Mouse (Mus musculus) liver, embryonic 14.5 days (tissue): ENCODE results near the gene Zfp740. TPM values are rescaled to one million over a fixed set of nuclear protein-coding genes. Genes with fewer than 3 reads are reported as not detected.

Experiments used
- ATAC-seq: fragments of 200-750 bp; cut with Nextera tagmentation; 2 replicates; pipeline ENCODE4 v1.8.0; 2017; ENCODE audit warnings: moderate number of reproducible peaks, mild to moderate bottlenecking, moderate library complexity; ENCODE audit not compliant: insufficient read depth
- DNase-seq, 3 experiments: peaks; one replicate each; pipeline ENCODE4 v3.0.0-alpha.2; 2012 to 2013; ENCODE audit warnings: low read depth in 3 of 3, low spot score in 3 of 3
- H3K27ac ChIP-seq: fragments of 300-500 bp; sonication (generic); 2 replicates; pipeline ENCODE4 v1.5.1; 2014; ENCODE audit warnings: moderate library complexity, mild to moderate bottlenecking, control low read depth, inconsistent platforms
- H3K27me3 ChIP-seq: fragments of 300-500 bp; sonication (generic); 2 replicates; pipeline ENCODE4 v1.6.1; 2014; ENCODE audit warnings: mild to moderate bottlenecking, low read length, moderate library complexity; ENCODE audit not compliant: control insufficient read depth, insufficient read depth
- H3K36me3 ChIP-seq: fragments of 300-500 bp; sonication (generic); replicated peaks from 2 replicates; pipeline ENCODE4 v1.6.1; 2014; ENCODE audit warnings: low read depth; ENCODE audit not compliant: control insufficient read depth, insufficient read depth
- H3K4me1 ChIP-seq, 2 experiments: fragments of 200-500 bp in 1 of 2; fragments of 300-500 bp in 1 of 2; sonication (generic) in 1 of 2; replicated peaks; 2 replicates each; pipeline ENCODE4 v1.6.1; 2012 to 2014; ENCODE audit warnings: antibody characterized with exemption in 1 of 2, inconsistent platforms in 1 of 2, low read length in 1 of 2; ENCODE audit not compliant: control insufficient read depth in 2 of 2, insufficient read depth in 2 of 2
- H3K4me2 ChIP-seq: fragments of 300-500 bp; sonication (generic); 2 replicates; pipeline ENCODE4 v1.6.1; 2014; ENCODE audit warnings: low read depth, mild to moderate bottlenecking, control low read depth, moderate library complexity
- H3K4me3 ChIP-seq, 2 experiments: fragments of 200-500 bp in 1 of 2; fragments of 300-500 bp in 1 of 2; sonication (generic) in 1 of 2; 2 replicates each; pipeline ENCODE4 v1.5.1; 2012 to 2014; ENCODE audit warnings: low read depth in 2 of 2, low read length in 2 of 2, mild to moderate bottlenecking in 2 of 2, control low read depth in 1 of 2, inconsistent platforms in 1 of 2, moderate library complexity in 1 of 2; ENCODE audit not compliant: insufficient read depth in 1 of 2
- H3K9ac ChIP-seq: fragments of 300-500 bp; sonication (generic); replicated peaks from 2 replicates; pipeline ENCODE4 v1.6.1; 2014; ENCODE audit warnings: mild to moderate bottlenecking, control low read depth, moderate library complexity
- H3K9me3 ChIP-seq: fragments of 300-500 bp; sonication (generic); 2 replicates; pipeline ENCODE4 v1.6.1; 2016; ENCODE audit warnings: low read length, mixed read lengths; ENCODE audit not compliant: control insufficient read depth
- CTCF ChIP-seq: IDR thresholded peaks from 2 replicates; pipeline ENCODE4 v1.5.1; 2016; ENCODE audit warnings: antibody characterized with exemption, low read depth, control low read depth
- EP300 ChIP-seq: IDR thresholded peaks from 2 replicates; pipeline ENCODE4 v1.6.1; 2016; ENCODE audit warnings: antibody characterized with exemption, low read depth
- WGBS: fragments of 180-500 bp; shearing (Covaris S2); extraction: QIAGEN DNeasy Blood & Tissue Kit; methylation state at CpG from one replicate; pipeline ENCODE4 v1.1.7; 2014; ENCODE audit not compliant: insufficient replicate concordance; 5-methylcytosine and 5-hydroxymethylcytosine counted together
- polyA plus RNA-seq, 2 experiments: library from polyadenylated mRNA; depleted of rRNA in 1 of 2; stranded (reverse) in 1 of 2; unstranded in 1 of 2; fragments of >200 nt; fragmentation: Nextera tagmentation in 1 of 2; extraction: Ambion mirVana in 1 of 2; gene quantifications; 2 replicates each; pipeline versions ENCODE4 v1.2.1 to v1.2.3; 2012 to 2014

Gene Zfp740
- polyA plus RNA-seq, 2 experiments: 12.0 to 14.9 TPM

- H3K9ac ChIP-seq: no peak overlapping the region
- WGBS: under 1% methylated on average over 35 of the region's 35 CpGs
- peak overlapping the region; percentile 62 for H3K4me2 ChIP-seq
- ATAC-seq (peak; percentile 53), DNase-seq (peak in 2 of 3 experiments; percentile 24 to 46)
- H3K4me3 ChIP-seq: peak overlapping the region; percentile 51 to 64
- H3K36me3 ChIP-seq: no peaks in the 10 kb centered on the region
- peaks cover 0 to 15% of the 10 kb centered on the region in 2 experiments; a peak in 2 of 4 replicates for H3K4me1 ChIP-seq
- H3K27me3 ChIP-seq: peaks cover 71% of the 10 kb centered on the region
- no peaks in the 10 kb centered on the region for H3K9me3 ChIP-seq
- TF ChIP-seq EP300 (no peak), CTCF (no peak)
- H3K27ac ChIP-seq: no peak overlapping the region
These were observed 43.8 kb downstream of the Zfp740 start for GRCm38 (mm10) chr15:102246866-102247251.

- ATAC-seq (peak; percentile 40), DNase-seq (no peak)
- H3K27ac ChIP-seq: no peak overlapping the region; the same call in 1 of the 2 replicates
- peaks cover 0 to 14% of the 10 kb centered on the region in 2 experiments; a peak in 2 of 4 replicates for H3K4me1 ChIP-seq
- no peak overlapping the region for H3K9ac ChIP-seq
- H3K4me2 ChIP-seq: peak overlapping the region; percentile 62
- no peaks in the 10 kb centered on the region for H3K36me3 ChIP-seq
- H3K4me3 ChIP-seq: peak overlapping the region; percentile 51 to 58
- WGBS: under 1% methylated on average over 63 of the region's 65 CpGs
- peaks cover 71% of the 10 kb centered on the region for H3K27me3 ChIP-seq
- no peaks in the 10 kb centered on the region for H3K9me3 ChIP-seq
- TF ChIP-seq CTCF: no peak
These were observed 44.4 kb downstream of the Zfp740 start for GRCm38 (mm10) chr15:102247252-102248130.

- ATAC-seq (no peak), DNase-seq (no peak)
- Histone ChIP-seq H3K27me3 (peaks cover 70% of the 10 kb centered on the region), H3K4me3 (peak overlapping the region; percentile 37 to 51), H3K9ac (no peak overlapping the region), H3K4me1 (peaks cover 0 to 11% of the 10 kb centered on the region in 2 experiments; a peak in 2 of 4 replicates), H3K4me2 (peak overlapping the region; percentile 62), H3K27ac (no peak overlapping the region), H3K36me3 (no peaks in the 10 kb centered on the region), H3K9me3 (no peaks in the 10 kb centered on the region)
- TF ChIP-seq EP300: no peak
- no peak for TF ChIP-seq CTCF
- 11% methylated on average over 8 of the region's 8 CpGs for WGBS
These were observed 45.2 kb downstream of the Zfp740 start for GRCm38 (mm10) chr15:102248131-102248811.

DNA sequence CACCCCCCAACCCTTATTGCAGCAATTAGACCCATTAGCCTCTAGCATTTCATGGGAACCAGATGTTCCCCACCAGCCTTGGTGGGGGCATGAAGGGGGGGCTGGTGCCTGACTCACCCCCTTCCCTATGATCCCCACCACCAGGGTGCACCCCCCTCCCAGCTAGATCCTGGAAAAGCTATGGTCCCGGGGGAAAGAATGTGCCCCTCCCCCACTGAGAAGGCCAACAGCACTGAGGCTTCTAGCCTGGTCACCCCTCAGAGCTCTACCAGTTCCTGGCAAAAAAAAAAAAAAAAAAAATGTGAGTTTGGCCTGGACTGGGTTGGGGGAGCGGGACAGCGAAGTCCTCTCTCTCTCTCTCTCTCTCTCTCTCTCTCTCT lies 45.8 kb downstream of the Zfp740 start:
- no peak for DNase-seq
- Histone ChIP-seq H3K9ac (no peak overlapping the region), H3K4me2 (no peak overlapping the region), H3K4me1 (peaks cover 0 to 11% of the 10 kb centered on the region in 2 experiments; a peak in 2 of 4 replicates), H3K36me3 (no peaks in the 10 kb centered on the region), H3K9me3 (no peaks in the 10 kb centered on the region), H3K27me3 (peaks cover 67% of the 10 kb centered on the region), H3K4me3 (no peak overlapping the region), H3K27ac (no peak overlapping the region)
- TF ChIP-seq CTCF: no peak
- no peak for TF ChIP-seq EP300
- ATAC-seq: no peak
- 9% methylated on average over 3 of the region's 3 CpGs for WGBS

- Histone ChIP-seq H3K4me2 (no peak overlapping the region; the same call in 1 of the 2 replicates), H3K4me1 (peaks cover 0 to 7% of the 10 kb centered on the region in 2 experiments; a peak in 1 of 4 replicates), H3K4me3 (no peak overlapping the region), H3K27me3 (peaks cover 62% of the 10 kb centered on the region), H3K9me3 (no peaks in the 10 kb centered on the region), H3K27ac (no peak overlapping the region), H3K36me3 (no peaks in the 10 kb centered on the region), H3K9ac (no peak overlapping the region)
- TF ChIP-seq EP300: no peak
- TF ChIP-seq CTCF: no peak
- WGBS: 2% methylated on average over 13 of the region's 13 CpGs
- ATAC-seq (no peak), DNase-seq (no peak)
These were observed 46.2 kb downstream of the Zfp740 start for GRCm38 (mm10) chr15:102249251-102249691.
